Mouse (Mus musculus) yolk sac, embryonic 10.5 days (tissue): Measurements from ENCODE around the gene Oaz2.
"Not testable (repeated sequence)": the region's sequence is repeated elsewhere in the genome, so short reads cannot be mapped to it uniquely, and the experiment has no call there.

Experiments
- DNase-seq: peaks from one replicate; pipeline ENCODE4 v3.0.0-alpha.2; 2017; ENCODE audit warnings: low spot score

Gene Oaz2

DNA sequence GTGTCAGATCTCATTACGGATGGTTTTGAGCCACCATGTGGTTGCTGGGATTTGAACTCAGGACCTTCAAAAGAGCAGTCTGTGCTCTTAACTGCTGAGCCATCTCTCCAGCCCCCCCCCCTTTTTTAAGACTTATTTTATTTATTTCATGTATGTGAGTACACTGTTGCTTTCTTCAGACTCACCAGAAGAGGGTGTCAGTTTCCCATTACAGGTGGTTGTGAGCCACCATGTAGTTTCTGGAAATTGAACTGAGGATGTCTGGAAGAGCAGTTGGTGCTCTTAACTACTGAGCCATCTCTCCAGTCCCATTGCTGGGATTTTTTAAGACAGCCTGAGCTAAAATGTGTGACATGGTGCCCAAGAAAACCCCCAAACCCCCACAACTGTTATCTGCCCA, 15.8 kb upstream of the Oaz2 start:
- not testable (repeated sequence) for DNase-seq

DNA sequence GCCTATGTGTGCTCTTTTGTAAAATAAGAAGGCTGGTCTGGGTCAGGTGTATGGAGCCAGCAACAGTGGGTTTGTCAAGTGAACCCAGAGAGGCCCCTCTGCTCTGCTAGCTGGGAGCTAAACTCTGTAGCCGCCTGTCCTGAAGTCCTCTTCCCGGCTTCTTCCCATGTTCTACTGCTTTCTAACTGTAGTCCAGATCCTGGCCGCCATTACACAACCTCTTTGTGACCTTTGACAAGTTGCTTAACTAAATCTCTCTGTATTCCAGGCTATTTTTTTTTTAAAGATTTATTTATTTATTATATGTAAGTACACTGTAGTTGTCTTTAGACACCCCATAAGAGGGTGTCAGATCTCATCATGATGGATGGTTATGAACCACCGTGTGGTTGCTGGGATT, 14.1 kb upstream of the Oaz2 start:
- no peak for DNase-seq

DNA sequence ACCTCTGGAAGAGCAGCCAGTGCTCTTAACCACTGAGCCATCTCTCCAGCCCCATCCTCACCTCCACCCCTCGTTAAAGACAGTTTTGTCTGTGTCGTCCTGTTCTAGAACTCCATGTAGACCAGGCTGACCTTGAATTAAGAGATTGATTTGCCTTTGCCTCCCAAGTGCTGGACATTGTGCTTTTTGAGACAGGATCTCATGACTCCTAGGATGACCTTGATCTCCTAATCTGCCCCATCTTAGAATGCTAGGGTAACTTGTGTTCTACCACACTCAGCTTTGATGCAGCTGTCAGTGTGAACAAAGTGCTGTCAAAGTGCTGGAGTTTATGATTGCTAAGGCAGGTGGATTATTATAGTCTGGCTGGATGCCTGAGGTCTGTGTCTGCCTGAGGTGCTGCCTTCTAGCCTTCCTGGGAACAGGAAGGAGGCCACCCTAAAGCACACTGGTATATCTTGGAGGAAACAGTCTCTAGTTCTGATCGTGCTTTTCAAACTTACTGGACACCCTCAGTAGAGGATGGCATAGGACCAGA, 13.0 kb upstream of the Oaz2 start:
- no peak for DNase-seq

DNA sequence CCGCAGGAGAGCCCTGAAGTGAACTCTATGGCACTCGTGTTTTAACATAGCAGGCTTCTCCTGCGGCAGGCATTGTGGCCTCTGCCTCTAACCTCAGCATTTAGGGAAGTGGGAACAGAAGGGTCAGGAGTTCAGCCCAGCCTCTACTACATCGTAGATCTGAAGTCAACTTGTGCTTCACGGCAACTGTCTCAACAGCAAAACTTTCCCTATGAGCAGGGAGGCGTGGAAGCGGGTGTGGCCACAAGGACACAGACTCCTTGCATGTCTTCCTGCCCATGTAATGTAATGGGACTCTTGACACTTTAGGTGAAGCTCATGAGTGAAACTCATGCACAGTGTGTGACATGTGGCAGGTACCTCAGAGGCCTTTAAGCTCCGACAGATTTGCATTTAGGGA, 12.3 kb upstream of the Oaz2 start:
- DNase-seq = no peak

DNA sequence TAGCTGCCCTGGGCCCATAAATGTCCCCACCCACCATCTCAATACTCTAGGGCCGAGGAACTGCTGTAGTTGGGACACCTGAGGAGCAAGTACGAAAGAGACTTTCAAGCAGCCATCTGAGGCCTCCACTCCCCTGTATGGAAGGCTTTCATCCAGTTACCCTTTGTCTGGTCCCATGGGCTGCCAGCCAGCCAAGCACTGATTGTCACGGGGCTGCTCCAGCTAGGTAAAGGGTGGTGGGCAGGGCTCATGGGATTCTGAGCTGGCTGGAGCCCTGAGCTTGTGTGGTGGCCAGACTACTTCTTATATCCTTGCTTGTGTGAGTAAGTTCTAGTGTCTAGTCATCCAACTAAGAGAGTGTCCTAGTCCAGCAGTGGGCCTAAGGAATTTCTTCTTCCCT, 10.6 kb upstream of the Oaz2 start:
- DNase-seq = no peak

- no peak for DNase-seq
Observed at GRCm38 (mm10) chr9:65661029-65661428, 6.8 kb upstream of the Oaz2 start.

- no peak for DNase-seq
Observed at GRCm38 (mm10) chr9:65661493-65661892, 6.3 kb upstream of the Oaz2 start.

- peak; percentile 64 for DNase-seq
Observed at GRCm38 (mm10) chr9:65664163-65664562, 3.6 kb upstream of the Oaz2 start.

- peak; percentile 53 for DNase-seq
Observed at GRCm38 (mm10) chr9:65666042-65666441, 1.8 kb upstream of the Oaz2 start.

- DNase-seq = peak; percentile 53
Observed at GRCm38 (mm10) chr9:65671431-65671931, 3.7 kb downstream of the Oaz2 start.

GRCm38 (mm10) chr9:65672996-65673395, 5.2 kb downstream of the Oaz2 start:
- DNase-seq = no peak

GRCm38 (mm10) chr9:65675461-65676357, 7.9 kb downstream of the Oaz2 start:
- DNase-seq = no peak

DNA sequence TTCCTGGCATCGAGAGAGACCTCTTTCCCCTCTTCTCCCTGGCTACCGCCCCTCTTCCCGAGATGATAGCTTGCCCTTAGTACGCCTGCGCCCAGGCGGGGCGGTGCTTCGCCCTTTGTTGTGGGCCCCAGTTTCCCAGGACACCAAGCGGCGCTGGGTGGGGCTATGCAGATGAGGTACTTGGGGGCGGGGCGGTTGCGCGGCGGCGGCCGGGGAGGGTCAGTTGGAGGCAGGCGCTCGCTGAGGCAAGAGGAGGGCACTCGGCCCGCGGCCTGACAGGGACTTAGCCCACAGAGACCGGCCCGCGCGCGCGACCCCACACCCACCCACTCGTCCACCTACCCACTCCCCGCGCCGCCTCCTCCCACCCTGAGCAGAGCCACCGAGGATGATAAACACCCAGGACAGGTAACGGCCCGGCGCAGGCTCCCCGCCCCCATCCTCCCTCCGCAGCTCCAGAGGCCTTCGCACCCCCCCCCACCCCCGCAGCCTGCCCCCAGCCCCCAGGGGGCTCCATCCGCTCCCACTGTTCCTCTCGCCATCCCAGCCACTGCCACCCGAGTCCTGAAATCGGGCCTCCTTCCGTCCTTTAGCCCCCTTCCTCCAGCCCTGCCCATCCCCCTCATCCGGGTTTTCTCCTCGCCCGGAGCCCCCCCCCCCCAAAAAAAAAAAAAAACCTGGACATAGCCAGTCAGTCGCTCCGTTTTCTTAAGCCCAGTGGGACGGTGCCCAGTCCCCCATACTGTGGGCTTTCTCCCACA, 8.7 kb downstream of the Oaz2 start:
- DNase-seq = peak; percentile 98

- no peak for DNase-seq
Observed at GRCm38 (mm10) chr9:65677119-65677462, 9.3 kb downstream of the Oaz2 start.

GRCm38 (mm10) chr9:65679181-65679761, 11.5 kb downstream of the Oaz2 start:
- peak; percentile 71 for DNase-seq

DNA sequence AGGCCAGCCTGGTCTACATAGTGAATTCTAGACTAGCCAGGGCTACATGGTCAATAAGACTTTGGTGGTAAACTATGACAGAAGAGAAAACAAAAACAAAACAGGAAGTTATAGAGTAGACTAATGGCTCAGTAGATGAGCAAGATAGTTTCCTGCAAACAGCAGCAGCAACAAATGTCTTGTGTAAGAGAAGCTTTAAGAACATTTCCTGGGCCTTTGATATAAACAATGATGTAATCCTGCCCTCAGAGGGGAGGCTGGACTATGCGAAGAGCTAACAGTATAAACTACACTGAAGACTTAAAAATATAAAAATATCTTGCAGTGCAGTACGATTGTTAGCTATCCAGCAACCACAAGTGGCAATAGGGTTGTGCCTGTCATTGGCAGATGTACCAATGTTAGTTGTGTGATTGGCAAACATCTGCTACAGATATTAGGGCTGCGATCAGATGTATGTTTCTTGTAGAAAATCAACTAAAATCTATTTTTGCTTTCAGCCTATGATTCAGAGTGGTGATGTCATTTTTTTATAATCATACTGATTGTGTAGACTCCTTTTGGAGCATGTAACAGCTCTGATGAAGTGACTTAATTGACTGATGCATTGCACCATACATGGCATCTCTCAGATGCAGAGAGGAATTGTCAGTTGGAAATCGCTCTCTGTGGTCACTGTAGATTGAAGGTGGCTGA, 13.3 kb downstream of the Oaz2 start:
- DNase-seq = no peak

GRCm38 (mm10) chr9:65681634-65681940, 13.8 kb downstream of the Oaz2 start:
- no peak for DNase-seq

DNA sequence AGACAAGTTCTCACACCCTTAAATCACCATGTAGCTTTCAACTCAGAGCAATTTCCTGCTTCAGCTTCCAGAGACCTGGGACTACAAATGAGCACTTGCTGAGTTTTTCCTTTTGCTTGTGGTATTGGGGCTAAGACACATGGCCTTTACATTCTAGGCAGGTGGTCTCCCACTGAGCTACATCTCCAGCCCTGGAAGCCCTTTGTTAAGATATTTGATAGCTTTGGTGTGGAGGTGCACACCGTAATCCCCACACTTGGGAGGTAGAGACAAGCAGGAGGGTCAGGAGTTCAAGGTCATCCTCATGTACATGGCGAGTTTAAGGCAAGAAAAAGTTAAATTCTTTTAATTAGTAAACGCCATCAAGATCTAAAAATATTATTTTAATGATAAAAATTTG, 14.4 kb downstream of the Oaz2 start:
- DNase-seq = no peak

DNA sequence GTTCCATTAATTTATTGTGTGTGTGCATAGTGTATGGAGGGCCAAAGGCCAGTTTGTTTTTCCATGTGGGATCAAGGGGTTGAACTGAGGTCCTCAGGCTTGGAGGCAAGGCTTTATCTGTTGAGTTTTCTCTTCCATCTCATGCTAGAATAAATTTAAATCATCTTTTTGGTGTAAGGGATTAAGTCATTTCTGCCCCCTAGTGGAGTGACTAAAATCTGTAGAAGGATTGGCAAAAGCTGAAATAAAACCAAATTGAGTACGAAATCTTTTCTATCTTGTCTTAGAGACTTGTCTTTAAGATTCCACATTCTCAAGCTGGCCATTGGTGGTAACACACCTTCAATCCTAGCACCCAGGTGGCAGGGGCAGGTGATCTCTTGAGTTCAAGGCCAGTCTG, 15.2 kb downstream of the Oaz2 start:
- no peak for DNase-seq

DNA sequence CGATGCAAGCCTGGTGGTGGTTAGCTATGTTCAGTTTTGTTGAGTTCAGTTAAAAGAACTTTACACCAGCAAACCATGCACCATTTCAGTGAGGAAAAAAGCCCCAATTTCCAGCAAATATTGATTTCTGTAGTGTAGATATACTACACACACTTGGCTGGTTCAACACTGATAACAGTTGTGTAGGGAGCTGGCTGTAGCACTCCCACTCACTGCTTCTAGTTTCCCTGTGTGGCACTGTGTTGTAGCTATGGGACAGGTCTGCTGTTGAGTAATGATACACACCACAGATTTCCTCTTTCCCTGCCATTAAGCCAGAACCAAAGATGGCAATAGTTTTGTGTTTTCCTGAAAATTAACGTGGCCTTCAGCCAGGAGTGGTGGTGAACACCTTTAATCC, 16.9 kb downstream of the Oaz2 start:
- DNase-seq = no peak

DNA sequence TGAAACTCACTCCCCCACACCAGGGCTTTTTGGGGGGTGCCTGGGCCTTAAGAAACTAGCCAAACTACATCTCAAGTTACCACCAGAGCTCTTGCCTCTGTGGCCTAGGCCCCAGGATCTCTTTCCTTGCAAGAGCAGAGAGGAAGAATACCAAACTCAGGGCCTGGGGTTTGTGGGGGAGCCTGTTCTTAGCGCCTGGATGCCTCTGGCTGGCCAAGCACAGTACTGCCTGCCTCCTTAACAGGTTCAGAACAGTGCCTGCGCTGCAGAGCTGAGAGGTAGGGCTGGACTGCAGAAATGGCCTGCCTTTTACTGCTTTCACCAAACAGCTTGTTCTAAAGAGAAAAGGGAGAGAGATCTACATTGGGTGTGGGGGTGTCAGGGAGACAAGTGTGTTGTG, 22.1 kb downstream of the Oaz2 start:
- not testable (repeated sequence) for DNase-seq

DNA sequence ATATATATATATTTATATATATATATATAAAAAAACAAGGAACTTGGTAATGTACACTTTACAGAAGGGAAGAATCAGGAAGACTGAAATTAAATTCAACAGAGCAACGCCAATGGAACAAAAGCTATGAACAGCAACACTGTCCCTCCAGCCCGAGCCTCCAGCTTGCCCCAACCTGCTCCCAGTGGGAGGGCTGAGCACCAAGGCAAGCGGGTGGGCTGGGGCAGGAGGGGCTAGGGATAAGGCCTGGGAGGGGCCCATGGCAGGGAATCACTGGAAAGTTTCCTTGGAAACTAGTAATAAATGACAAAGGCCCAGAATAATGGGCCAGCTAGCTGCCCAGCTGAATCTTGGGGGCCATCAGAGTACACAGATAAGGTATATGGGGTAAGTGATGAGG, 24.7 kb downstream of the Oaz2 start:
- no peak for DNase-seq
